Mouse (Mus musculus): ENCODE measurements around the gene Cysrt1. TPM values are rescaled to one million over a fixed set of nuclear protein-coding genes. Genes with fewer than 3 reads are reported as not detected.
"Not testable (repeated sequence)": the region's sequence is repeated elsewhere in the genome, so short reads cannot be mapped to it uniquely, and the experiment has no call there.

Gene Cysrt1
- polyA plus RNA-seq, 1 experiment: not detected

DNA sequence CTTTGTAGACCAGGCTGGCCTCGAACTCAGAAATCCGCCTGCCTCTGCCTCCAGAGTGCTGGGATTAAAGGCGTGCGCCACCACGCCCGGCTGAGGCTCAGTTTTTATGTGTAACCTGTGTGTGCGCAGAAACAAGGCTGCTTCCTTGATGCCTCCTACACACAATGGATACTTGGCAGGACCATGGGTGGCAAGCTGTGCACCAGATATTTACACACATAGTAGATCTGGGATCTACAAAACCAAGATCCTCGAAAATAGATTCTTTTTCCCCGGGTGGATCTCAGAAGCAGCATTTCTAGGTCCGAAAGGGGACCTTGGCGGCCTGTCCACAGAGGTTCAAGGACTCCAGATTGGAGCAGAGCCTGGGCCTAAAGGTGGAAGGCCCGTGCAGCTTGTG is 19.6 kb upstream of the Cysrt1 start:
- Histone ChIP-seq H3K27ac (ENCODE audit: insufficient read depth, low read depth, low read length) (peak overlapping the region; percentile 74), H3K4me1 (ENCODE audit: control insufficient read depth, insufficient read depth, low read length) (peaks cover 33% of the 10 kb centered on the region), H3K4me3 (ENCODE audit: insufficient read depth, low read depth, low read length) (peak overlapping the region; percentile 48)
- TF ChIP-seq POLR2A (IDR thresholded peaks at IDR 0.05; ENCODE audit: insufficient read depth, low read depth, low read length) (no peak), CTCF (IDR thresholded peaks at IDR 0.05; ENCODE audit: insufficient read depth, low read depth, low read length) (no peak)
- WGBS: 40% methylated on average over 12 of the region's 12 CpGs

DNA sequence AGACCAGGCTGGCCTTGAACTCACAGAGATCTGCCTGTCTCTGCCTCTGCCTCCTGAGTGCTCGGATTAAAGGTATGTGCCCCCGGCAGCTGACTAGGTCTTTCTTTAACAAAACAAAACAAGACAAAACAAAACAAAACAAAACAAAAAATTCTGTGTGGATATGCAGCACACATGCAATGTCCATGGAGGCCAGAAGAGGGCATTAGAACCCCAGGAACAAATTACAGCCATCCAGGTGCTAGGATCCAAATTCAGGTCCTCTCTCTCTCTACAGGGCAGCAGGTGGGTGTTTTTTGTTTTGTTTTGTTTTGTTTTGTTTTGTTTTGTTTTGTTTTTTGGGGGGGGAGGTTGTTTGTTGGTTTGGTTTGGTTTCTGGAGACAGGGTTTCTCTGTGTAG is 16.6 kb upstream of the Cysrt1 start:
- 46% methylated on average over 2 of the region's 2 CpGs for WGBS

DNA sequence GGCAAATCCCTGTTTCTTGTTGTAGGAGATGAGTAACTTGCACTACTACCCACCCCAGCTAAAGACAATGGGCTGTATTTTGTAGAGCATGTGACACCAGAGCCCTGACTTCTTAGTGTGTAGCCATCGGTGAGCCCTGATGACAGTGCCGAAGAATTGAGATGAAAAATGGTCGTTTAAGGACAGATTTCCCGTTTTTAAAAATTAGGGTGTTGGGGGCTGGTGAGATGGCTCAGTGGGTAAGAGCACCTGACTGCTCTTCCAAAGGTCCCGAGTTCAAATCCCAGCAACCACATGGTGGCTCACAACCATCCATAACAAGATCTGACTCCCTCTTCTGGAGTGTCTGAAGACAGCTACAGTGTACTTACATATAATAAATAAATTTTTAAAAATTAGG is 15.0 kb upstream of the Cysrt1 start:
- not testable (repeated sequence) for H3K4me3 ChIP-seq (ENCODE audit: insufficient read depth, low read depth, low read length); H3K27ac ChIP-seq (ENCODE audit: insufficient read depth, low read depth, low read length); H3K4me1 ChIP-seq (ENCODE audit: control insufficient read depth, insufficient read depth, low read length)
- whole genome bisulfite sequencing: 80% methylated on average over 5 of the region's 5 CpGs

More for the DNA sequence above, 16.6 kb upstream of the Cysrt1 start:
- Histone ChIP-seq H3K4me1 (ENCODE audit: control insufficient read depth, insufficient read depth, low read length) (peaks cover 17% of the 10 kb centered on the region), H3K4me3 (ENCODE audit: insufficient read depth, low read depth, low read length) (no peak overlapping the region), H3K27ac (ENCODE audit: insufficient read depth, low read depth, low read length) (no peak overlapping the region)
- TF ChIP-seq CTCF (IDR thresholded peaks at IDR 0.05; ENCODE audit: insufficient read depth, low read depth, low read length): no peak
- TF ChIP-seq POLR2A (IDR thresholded peaks at IDR 0.05; ENCODE audit: insufficient read depth, low read depth, low read length): no peak

DNA sequence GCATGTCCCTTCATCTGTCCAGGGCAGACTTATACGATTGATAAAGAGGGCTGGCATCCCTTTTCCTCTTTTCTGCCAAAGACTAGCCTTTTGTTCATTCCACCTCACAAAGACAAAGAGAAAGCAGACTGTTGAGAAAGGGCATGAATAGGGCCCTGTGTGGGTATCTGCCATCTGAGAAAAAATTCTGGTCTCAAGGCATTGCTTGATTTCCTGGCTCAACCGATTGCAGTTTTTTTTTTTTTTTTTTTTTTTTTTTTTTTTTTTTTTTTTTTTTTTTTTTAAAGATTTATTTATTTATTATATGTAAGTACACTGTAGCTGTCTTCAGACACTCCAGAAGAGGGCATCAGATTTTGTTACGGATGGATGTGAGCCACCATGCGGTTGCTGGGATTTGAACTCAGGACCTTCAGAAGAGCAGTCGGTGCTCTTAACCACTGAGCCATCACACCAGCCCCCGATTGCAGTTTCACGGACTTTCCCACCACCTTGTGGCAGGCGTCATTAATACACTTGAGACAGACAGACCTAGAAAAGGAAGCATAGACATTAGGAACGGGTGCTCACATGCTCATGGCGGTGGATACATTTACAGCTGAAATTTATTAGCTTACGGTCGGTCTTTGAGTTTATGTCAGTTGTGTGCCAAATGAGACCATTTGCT is 14.3 kb upstream of the Cysrt1 start:
- H3K4me1 ChIP-seq (ENCODE audit: control insufficient read depth, insufficient read depth, low read length); H3K4me3 ChIP-seq (ENCODE audit: insufficient read depth, low read depth, low read length); H3K27ac ChIP-seq (ENCODE audit: insufficient read depth, low read depth, low read length): not testable (repeated sequence)
- WGBS: 48% methylated on average over 12 of the region's 12 CpGs

DNA sequence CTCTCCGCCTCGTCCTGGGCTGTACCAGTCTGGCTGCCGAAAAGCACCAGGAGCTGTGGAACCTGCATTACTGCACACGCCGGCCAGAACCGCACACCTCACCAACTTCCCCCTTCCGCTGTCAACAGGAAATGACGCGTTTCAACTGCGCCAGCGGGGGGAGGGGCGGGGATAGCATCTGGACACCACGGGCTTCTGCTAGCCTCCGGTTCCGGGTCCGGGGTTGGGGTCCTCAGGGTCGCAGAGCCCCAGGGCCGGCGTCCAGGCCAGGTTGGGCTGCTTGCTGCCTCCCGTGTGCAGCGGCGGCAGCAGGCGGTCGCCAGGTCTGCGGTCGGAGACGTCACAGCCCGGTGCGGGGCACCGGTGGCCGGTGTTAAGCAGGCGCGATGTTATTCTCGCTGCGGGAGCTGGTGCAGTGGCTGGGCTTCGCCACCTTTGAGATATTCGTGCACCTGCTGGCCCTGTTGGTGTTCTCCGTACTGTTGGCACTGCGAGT is 13.1 kb upstream of the Cysrt1 start, which contains the start of gene Tmem203:
Gene Tmem203, plus strand, starts transcription at position 156 of the 496 bp plus-strand sequence.
- H3K27ac ChIP-seq (ENCODE audit: insufficient read depth, low read depth, low read length): peak within 1 kb of the TSS; percentile 17; the same call in 1 of the 2 replicates
- H3K4me3 ChIP-seq (ENCODE audit: insufficient read depth, low read depth, low read length): peak within 1 kb of the TSS; percentile 75
- peaks cover 3% of the 10 kb centered on the region; the same call in 1 of the 2 replicates for H3K4me1 ChIP-seq (ENCODE audit: control insufficient read depth, insufficient read depth, low read length)
- under 1% methylated on average over 39 of the region's 39 CpGs for WGBS
- TF ChIP-seq POLR2A (IDR thresholded peaks at IDR 0.05; ENCODE audit: insufficient read depth, low read depth, low read length): peak; percentile 64
- TF ChIP-seq CTCF (IDR thresholded peaks at IDR 0.05; ENCODE audit: insufficient read depth, low read depth, low read length): no peak

DNA sequence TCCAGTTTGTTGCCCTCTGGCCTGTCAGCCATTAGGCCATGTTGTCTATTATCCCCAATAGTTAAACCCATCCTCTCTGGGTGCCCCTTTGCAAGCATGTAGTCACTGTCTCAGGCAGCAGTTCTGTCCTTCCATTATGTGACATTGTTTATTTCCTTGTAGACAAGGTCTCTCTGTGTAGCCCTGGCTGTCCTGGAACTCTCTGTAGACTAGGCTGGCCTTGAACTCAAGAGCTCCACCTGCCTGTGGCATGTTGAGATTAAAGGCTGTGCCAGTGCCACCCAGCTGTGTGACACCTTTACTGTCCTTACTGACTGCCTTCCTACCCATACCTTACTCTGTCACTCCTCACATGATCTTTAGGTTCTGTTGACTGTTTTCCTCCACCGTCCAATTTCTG is 10.1 kb upstream of the Cysrt1 start:
- peaks cover 3% of the 10 kb centered on the region; the same call in 1 of the 2 replicates for H3K4me1 ChIP-seq (ENCODE audit: control insufficient read depth, insufficient read depth, low read length)
- H3K27ac ChIP-seq (ENCODE audit: insufficient read depth, low read depth, low read length): no peak overlapping the region
- TF ChIP-seq CTCF (IDR thresholded peaks at IDR 0.05; ENCODE audit: insufficient read depth, low read depth, low read length): no peak
- no peak for TF ChIP-seq POLR2A (IDR thresholded peaks at IDR 0.05; ENCODE audit: insufficient read depth, low read depth, low read length)
- H3K4me3 ChIP-seq (ENCODE audit: insufficient read depth, low read depth, low read length): no peak overlapping the region
- 77% methylated on average over 1 of the region's 1 CpGs for WGBS

DNA sequence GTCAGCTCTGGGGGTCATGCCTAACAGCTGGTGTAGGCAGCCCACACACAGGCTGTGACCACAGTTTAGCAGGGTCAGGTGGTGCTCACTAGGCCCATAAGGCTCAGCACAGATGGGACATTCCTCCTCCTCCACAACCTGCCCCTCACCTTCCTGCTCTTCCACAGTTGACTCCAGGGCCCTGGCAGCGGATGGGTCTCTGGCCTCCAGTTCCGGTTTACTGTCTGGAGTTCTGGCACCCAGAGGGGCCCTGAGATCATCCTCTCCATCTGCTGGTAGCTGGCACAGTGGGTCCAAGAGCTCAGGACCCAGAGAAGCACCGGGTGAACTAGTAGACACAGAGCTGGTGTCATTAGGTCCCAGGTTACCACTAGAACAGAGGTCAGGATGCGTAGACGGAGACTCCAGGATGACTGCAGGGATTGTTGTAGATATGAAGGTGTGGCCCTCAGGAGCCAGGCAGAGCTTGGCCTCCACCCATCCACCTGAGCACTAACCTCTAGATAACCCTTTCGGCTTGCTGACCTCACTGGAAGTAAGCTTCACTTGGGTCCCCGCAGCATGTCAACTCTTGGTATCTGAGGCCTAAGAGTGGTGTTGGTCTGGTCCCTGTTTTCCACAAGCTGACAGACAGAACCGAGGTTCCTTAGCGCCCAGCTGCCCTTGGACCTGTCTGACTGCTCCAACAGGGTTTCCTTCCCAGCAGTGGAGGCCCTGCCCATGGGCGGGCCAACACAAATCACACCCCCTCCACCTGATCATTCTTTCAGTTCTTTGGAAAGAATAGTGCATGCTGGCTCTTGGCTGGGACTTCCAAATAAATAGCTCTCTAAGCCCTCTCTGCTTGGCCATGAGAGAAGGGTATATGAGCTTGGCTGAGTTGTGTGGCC is 4.2 kb upstream of the Cysrt1 start, which contains the start of gene AL732309.1:
Gene AL732309.1, minus strand, starts transcription at position 681 of the 890 bp plus-strand sequence.
- Histone ChIP-seq H3K4me3 (ENCODE audit: insufficient read depth, low read depth, low read length) (no peak within 1 kb of the TSS), H3K27ac (ENCODE audit: insufficient read depth, low read depth, low read length) (no peak within 1 kb of the TSS), H3K4me1 (ENCODE audit: control insufficient read depth, insufficient read depth, low read length) (peaks cover 16% of the 10 kb centered on the region)
- TF ChIP-seq POLR2A (IDR thresholded peaks at IDR 0.05; ENCODE audit: insufficient read depth, low read depth, low read length): no peak
- TF ChIP-seq CTCF (IDR thresholded peaks at IDR 0.05; ENCODE audit: insufficient read depth, low read depth, low read length): no peak
- 88% methylated on average over 10 of the region's 10 CpGs for WGBS

DNA sequence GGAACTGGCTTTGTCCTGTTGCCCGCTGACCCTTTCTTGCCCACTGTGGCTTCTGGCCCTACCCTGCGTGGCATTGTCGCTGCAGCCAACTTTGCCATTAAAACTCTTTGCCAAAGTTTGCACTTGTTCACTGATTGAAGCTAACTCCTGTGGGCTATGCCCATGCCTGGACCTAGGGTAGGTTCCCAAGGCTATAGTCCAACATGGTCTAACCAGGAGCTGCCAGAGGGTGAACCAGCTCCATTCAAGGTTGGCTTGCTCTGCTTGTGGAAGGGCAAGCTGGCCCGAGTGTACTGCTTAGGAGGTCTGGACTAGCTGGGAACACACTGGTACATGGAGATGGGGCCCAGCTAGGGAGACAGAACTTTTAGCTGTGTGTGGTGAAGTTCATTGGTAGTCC is 1.9 kb upstream of the Cysrt1 start:
- WGBS: 85% methylated on average over 4 of the region's 4 CpGs
- TF ChIP-seq CTCF (IDR thresholded peaks at IDR 0.05; ENCODE audit: insufficient read depth, low read depth, low read length) (no peak), POLR2A (IDR thresholded peaks at IDR 0.05; ENCODE audit: insufficient read depth, low read depth, low read length) (no peak)
- H3K27ac ChIP-seq (ENCODE audit: insufficient read depth, low read depth, low read length): no peak overlapping the region
- no peak overlapping the region for H3K4me3 ChIP-seq (ENCODE audit: insufficient read depth, low read depth, low read length)
- H3K4me1 ChIP-seq (ENCODE audit: control insufficient read depth, insufficient read depth, low read length): peaks cover 26% of the 10 kb centered on the region

DNA sequence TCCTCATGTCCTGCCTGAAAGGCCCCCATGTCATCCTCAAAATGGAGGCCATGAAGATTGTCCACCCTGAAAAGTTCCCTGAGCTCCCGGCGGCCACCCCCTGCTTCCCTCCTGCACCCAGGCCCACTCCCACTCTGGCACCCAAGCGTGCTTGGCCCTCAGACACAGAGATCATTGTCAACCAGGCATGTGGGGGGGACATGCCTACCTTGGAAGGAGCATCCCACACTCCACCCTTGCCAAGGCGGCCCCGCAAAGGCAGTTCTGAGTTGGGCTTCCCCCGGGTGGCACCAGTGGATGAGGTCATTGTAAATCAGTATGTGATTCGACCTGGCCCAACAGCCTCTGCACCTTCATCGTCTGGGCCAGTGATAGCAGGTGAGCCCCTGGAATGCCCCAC is 1.1 kb upstream of the Cysrt1 start:
- TF ChIP-seq POLR2A (IDR thresholded peaks at IDR 0.05; ENCODE audit: insufficient read depth, low read depth, low read length) (no peak), CTCF (IDR thresholded peaks at IDR 0.05; ENCODE audit: insufficient read depth, low read depth, low read length) (no peak)
- H3K4me1 ChIP-seq (ENCODE audit: control insufficient read depth, insufficient read depth, low read length): peaks cover 26% of the 10 kb centered on the region
- H3K4me3 ChIP-seq (ENCODE audit: insufficient read depth, low read depth, low read length): no peak overlapping the region; the same call in 1 of the 2 replicates
- no peak overlapping the region for H3K27ac ChIP-seq (ENCODE audit: insufficient read depth, low read depth, low read length)
- whole genome bisulfite sequencing: 73% methylated on average over 8 of the region's 8 CpGs
